Mouse (Mus musculus) bone marrow, adult 2 months (tissue): ENCODE data around the gene Tubb3.

ENCODE experiments used
- CTCF ChIP-seq: fragments of 200-500 bp; IDR thresholded peaks from 2 replicates; pipeline ENCODE4 v1.5.1; 2011; ENCODE audit warnings: low read length, control low read depth; ENCODE audit not compliant: control insufficient read depth, insufficient read depth
- POLR2A ChIP-seq: fragments of 200-500 bp; IDR thresholded peaks from 2 replicates; pipeline ENCODE4 v1.6.1; 2011; ENCODE audit warnings: low read depth, mild to moderate bottlenecking, control low read depth, low read length, borderline replicate concordance; ENCODE audit not compliant: control insufficient read depth

DNA sequence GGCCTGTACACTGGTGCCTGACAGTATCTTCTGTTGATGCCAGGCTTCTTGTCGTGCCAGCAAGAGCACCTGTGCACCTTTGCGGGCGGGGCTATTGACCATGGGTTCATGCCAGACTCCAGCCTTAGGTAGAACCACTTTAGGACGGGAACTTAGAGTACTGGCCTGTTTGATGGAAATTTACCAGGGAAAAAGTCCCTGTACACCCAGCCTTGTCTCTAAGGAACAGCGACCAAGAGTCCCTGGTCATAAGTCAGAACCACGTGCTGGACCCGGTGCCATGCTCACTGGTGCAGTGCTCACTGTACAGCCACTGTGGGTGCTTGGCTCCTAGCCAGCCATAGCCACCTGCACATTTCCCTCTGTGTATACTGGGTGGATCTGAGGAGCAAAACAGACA, 22.2 kb upstream of the Tubb3 start:
- TF ChIP-seq CTCF (no peak), POLR2A (no peak)
